Comparison of ENCODE assay signal across 21 mouse cellular contexts in genomic region chr13:112621592-112621991, GRCm38 (mm10). TPM values are rescaled to one million over a fixed set of nuclear protein-coding genes. Genes with fewer than 3 reads are reported as not detected.
A peak's percentile ranks its signal among the peaks of the same experiment; 100 is the strongest.
DNase-seq lines count a peak whose midpoint lies in the region; ATAC-seq and TF ChIP-seq lines count a peak whose summit lies in the region.
"Had no signal": no experiment of that assay in that cellular context is flagged by ENCODE, and none has a peak within 500 bp of the region (broad histone marks: within the 10 kb centered on the region; RNA-seq: fewer than 3 reads in every experiment).

No protein-coding gene starts in this region.

- H3K4me1 ChIP-seq in hindbrain, postnatal 0 days (ENCODE audit: insufficient read depth, low read length): no peaks in the 10 kb centered on the region
- H3K4me1 ChIP-seq in hindbrain, embryonic 11.5 days (replicated peaks; ENCODE audit: control insufficient read depth, insufficient read depth, low read length): no peaks in the 10 kb centered on the region
- no peaks in the 10 kb centered on the region for H3K4me1 ChIP-seq in lung, postnatal 0 days (ENCODE audit: insufficient read depth, low read depth, low read length)
- H3K4me1 ChIP-seq: heart, embryonic 12.5 days; limb, embryonic 10.5 days had no signal

- no peak overlapping the region for H3K27ac ChIP-seq in hindbrain, postnatal 0 days
- no peak overlapping the region for H3K27ac ChIP-seq in hindbrain, embryonic 11.5 days (ENCODE audit: low read depth, low read length)
- no peak overlapping the region for H3K27ac ChIP-seq in lung, postnatal 0 days (ENCODE audit: low read length)
- H3K27ac ChIP-seq: limb, embryonic 10.5 days; liver, embryonic 14.5 days had no signal

- DNase-seq in adrenal gland, adult 2 months: peak; percentile 9
- no peak for DNase-seq in adrenal gland, adult 18-20 months (ENCODE audit: low spot score in 2 of 2)
- peak; percentile 9 for DNase-seq in hindbrain, postnatal 0 days (ENCODE audit: low spot score)
- DNase-seq in hindbrain, embryonic 11.5 days (ENCODE audit: low spot score): no peak
- peak; percentile 32 for DNase-seq in lung, postnatal 0 days (ENCODE audit: low spot score)
- no peak for DNase-seq in lung, postnatal 10 days
- peak; percentile 9 for DNase-seq in brain, adult 2 months (ENCODE audit: low read depth, low spot score)
- DNase-seq in thymus, adult 18-20 months: no peak
- DNase-seq: cerebellum, adult 11-12 months; gastrocnemius, postnatal 25 days; heart, postnatal 36 days; kidney, adult 8-10 months; layer of hippocampus, postnatal 36 days; midbrain, embryonic 14.5 days; retina, postnatal 1 day; right cerebral cortex, postnatal 4 days; thymus, postnatal 4 days had no signal

- no peak overlapping the region for H3K4me3 ChIP-seq in hindbrain, postnatal 0 days (ENCODE audit: low read length)
- H3K4me3 ChIP-seq in hindbrain, embryonic 11.5 days (ENCODE audit: low read depth, low read length): no peak overlapping the region
- H3K4me3 ChIP-seq in lung, postnatal 0 days (ENCODE audit: low read depth, low read length): no peak overlapping the region
- H3K4me3 ChIP-seq: heart, embryonic 12.5 days; limb, embryonic 10.5 days had no signal

- no peak overlapping the region for H3K9ac ChIP-seq in hindbrain, postnatal 0 days (replicated peaks; ENCODE audit: low read length)
- no peak overlapping the region for H3K9ac ChIP-seq in hindbrain, embryonic 11.5 days (ENCODE audit: low read depth, low read length)
- H3K9ac ChIP-seq in lung, postnatal 0 days (replicated peaks; ENCODE audit: low read depth): no peak overlapping the region
- H3K9ac ChIP-seq: heart, embryonic 12.5 days; liver, embryonic 14.5 days had no signal

- H3K4me2 ChIP-seq in hindbrain, postnatal 0 days (ENCODE audit: low read depth, low read length): no peak overlapping the region
- no peak overlapping the region for H3K4me2 ChIP-seq in hindbrain, embryonic 11.5 days (replicated peaks; ENCODE audit: low read depth, low read length)
- H3K4me2 ChIP-seq in lung, postnatal 0 days (replicated peaks; ENCODE audit: low read depth, low read length): no peak overlapping the region
- H3K4me2 ChIP-seq: heart, embryonic 12.5 days had no signal

- TF ChIP-seq EP300 in lung, postnatal 0 days (IDR thresholded peaks at IDR 0.05): no peak

- H3K9me3 ChIP-seq in hindbrain, postnatal 0 days (ENCODE audit: low read length): no peaks in the 10 kb centered on the region
- H3K9me3 ChIP-seq in hindbrain, embryonic 11.5 days (ENCODE audit: control insufficient read depth, low read length): no peaks in the 10 kb centered on the region
- H3K9me3 ChIP-seq in lung, postnatal 0 days (ENCODE audit: low read length): no peaks in the 10 kb centered on the region
- H3K9me3 ChIP-seq: heart, embryonic 12.5 days; limb, embryonic 10.5 days had no signal

- no peaks in the 10 kb centered on the region for H3K27me3 ChIP-seq in hindbrain, postnatal 0 days (ENCODE audit: insufficient read depth, low read length)
- H3K27me3 ChIP-seq in hindbrain, embryonic 11.5 days (ENCODE audit: control insufficient read depth, insufficient read depth, low read length): no peaks in the 10 kb centered on the region
- H3K27me3 ChIP-seq in lung, postnatal 0 days (replicated peaks; ENCODE audit: insufficient read depth, low read length): no peaks in the 10 kb centered on the region
- H3K27me3 ChIP-seq: heart, embryonic 12.5 days had no signal

- H3K36me3 ChIP-seq in hindbrain, postnatal 0 days (ENCODE audit: insufficient read depth, low read length): no peaks in the 10 kb centered on the region
- H3K36me3 ChIP-seq in hindbrain, embryonic 11.5 days (ENCODE audit: control insufficient read depth, insufficient read depth, low read length): no peaks in the 10 kb centered on the region
- no peaks in the 10 kb centered on the region for H3K36me3 ChIP-seq in lung, postnatal 0 days (ENCODE audit: insufficient read depth, low read length)
- H3K36me3 ChIP-seq: heart, embryonic 12.5 days; limb, embryonic 10.5 days had no signal

- no peak for TF ChIP-seq CTCF in hindbrain, postnatal 0 days (IDR thresholded peaks at IDR 0.05; ENCODE audit: low read depth)
- TF ChIP-seq CTCF in lung, postnatal 0 days (IDR thresholded peaks at IDR 0.05): peak; percentile 51

- ATAC-seq in hindbrain, postnatal 0 days: no peak
- ATAC-seq in hindbrain, embryonic 11.5 days (ENCODE audit: low FRiP score): no peak
- peak; percentile 41; the same call in 1 of the 2 replicates for ATAC-seq in lung, postnatal 0 days
- ATAC-seq: hindbrain, embryonic 16.5 days had no signal

- 81% methylated on average over 3 of the region's 3 CpGs for WGBS in hindbrain, postnatal 0 days
- WGBS in hindbrain, embryonic 11.5 days: 93% methylated on average over 3 of the region's 3 CpGs
- 52% methylated on average over 3 of the region's 3 CpGs for WGBS in lung, postnatal 0 days

RNA-seq across cellular contexts. Expression of gene Il31ra, which starts 27.4 kb away (rescaled TPM):
- total RNA-seq in adrenal gland, adult 2 months (2021): under 1 TPM; 0.32 to 0.38 TPM
- 0.03 and 0.11 TPM in 2 replicates for polyA plus RNA-seq in adrenal gland, adult 2 months (2012; rRNA removed)
- under 1 TPM; 0.33 to 0.70 TPM for total RNA-seq in adrenal gland, adult 18-20 months (2021)
- 0.11 TPM in 1 of 2 replicates, not detected in the other for total RNA-seq in hindbrain, postnatal 0 days (2014; rRNA removed)
- polyA plus RNA-seq in hindbrain, postnatal 0 days (2015; fragmentation: Nextera tagmentation; extraction: Ambion mirVana): 0.09 TPM in 1 of 2 replicates, not detected in the other
- polyA plus RNA-seq in hindbrain, embryonic 11.5 days (2014; fragmentation: Nextera tagmentation; extraction: Ambion mirVana): not detected in 2 replicates
- polyA plus RNA-seq in lung, postnatal 0 days (2015; fragmentation: Nextera tagmentation; extraction: Ambion mirVana): 0.04 TPM in 1 of 2 replicates, not detected in the other
- total RNA-seq: gastrocnemius, postnatal 25 days; heart, postnatal 36 days had no signal
- polyA plus RNA-seq: midbrain, embryonic 14.5 days had no signal

RNA-seq across cellular contexts. Expression of gene Ddx4, which starts 30.7 kb away (rescaled TPM):
- under 1 TPM; 0.24 to 0.66 TPM for total RNA-seq in adrenal gland, adult 2 months (2021)
- polyA plus RNA-seq in adrenal gland, adult 2 months (2012; rRNA removed): 0.06 TPM in 2 replicates
- 1 to 10 TPM in 1 of 2 experiments, under 1 TPM in 1; 0.13 to 1.1 TPM for total RNA-seq in adrenal gland, adult 18-20 months (2021)
- total RNA-seq in hindbrain, postnatal 0 days (2014; rRNA removed): 0.32 and 0.37 TPM in 2 replicates
- polyA plus RNA-seq in hindbrain, postnatal 0 days (2015; fragmentation: Nextera tagmentation; extraction: Ambion mirVana): 0.41 and 1.00 TPM in 2 replicates
- polyA plus RNA-seq in hindbrain, embryonic 11.5 days (2014; fragmentation: Nextera tagmentation; extraction: Ambion mirVana): 0.83 and 0.88 TPM in 2 replicates
- 0.11 and 0.17 TPM in 2 replicates for polyA plus RNA-seq in lung, postnatal 0 days (2015; fragmentation: Nextera tagmentation; extraction: Ambion mirVana)
- total RNA-seq: gastrocnemius, postnatal 25 days had no signal

RNA-seq across cellular contexts. Expression of gene Slc38a9, which starts 39.0 kb away (rescaled TPM):
- total RNA-seq in adrenal gland, adult 2 months (2021): 10 to 100 TPM; 18.6 to 21.3 TPM
- polyA plus RNA-seq in adrenal gland, adult 2 months (2012; rRNA removed): 8.7 and 13.2 TPM in 2 replicates
- total RNA-seq in adrenal gland, adult 18-20 months (2021): 10 to 100 TPM; 13.2 to 20.9 TPM
- total RNA-seq in hindbrain, postnatal 0 days (2014; rRNA removed): 8.1 and 11.6 TPM in 2 replicates
- polyA plus RNA-seq in hindbrain, postnatal 0 days (2015; fragmentation: Nextera tagmentation; extraction: Ambion mirVana): 9.7 and 10.3 TPM in 2 replicates
- polyA plus RNA-seq in hindbrain, embryonic 11.5 days (2014; fragmentation: Nextera tagmentation; extraction: Ambion mirVana): 18.9 and 25.2 TPM in 2 replicates
- polyA plus RNA-seq in lung, postnatal 0 days (2015; fragmentation: Nextera tagmentation; extraction: Ambion mirVana): 15.3 and 15.7 TPM in 2 replicates

Comparison
In these comparisons a context has a peak if more than half of its experiments do, and no peak if none do; other contexts are left out.
1. DNase-seq: peak in adrenal gland, adult 2 months (single experiment), hindbrain, postnatal 0 days (single experiment), lung, postnatal 0 days (single experiment) and brain, adult 2 months (single experiment); none in adrenal gland, adult 18-20 months (0 of 2), hindbrain, embryonic 11.5 days (single experiment), lung, postnatal 10 days (single experiment) and thymus, adult 18-20 months (0 of 2).